Mouse (Mus musculus) thymus, postnatal 0 days (tissue): ENCODE measurements around the gene Nfyb. TPM values are rescaled to one million over a fixed set of nuclear protein-coding genes. Genes with fewer than 3 reads are reported as not detected.
A peak's percentile ranks its signal among the peaks of the same experiment; 100 is the strongest.

Experiments
- DNase-seq: peaks from one replicate; pipeline ENCODE4 v3.0.0-alpha.2; 2015; ENCODE audit warnings: low spot score
- polyA plus RNA-seq: library from polyadenylated mRNA; unstranded; fragments of >200 nt; fragmentation: Nextera tagmentation; extraction: Ambion mirVana; gene quantifications from 2 replicates; pipeline ENCODE4 v1.2.1, GENCODE M21; 2015

Nfyb gene
- polyA plus RNA-seq, 1 experiment from 2014 or later: 76.8 TPM

GRCm38 (mm10) chr10:82779831-82780230 is 15.9 kb upstream of the Nfyb start:
- no peak for DNase-seq

DNA sequence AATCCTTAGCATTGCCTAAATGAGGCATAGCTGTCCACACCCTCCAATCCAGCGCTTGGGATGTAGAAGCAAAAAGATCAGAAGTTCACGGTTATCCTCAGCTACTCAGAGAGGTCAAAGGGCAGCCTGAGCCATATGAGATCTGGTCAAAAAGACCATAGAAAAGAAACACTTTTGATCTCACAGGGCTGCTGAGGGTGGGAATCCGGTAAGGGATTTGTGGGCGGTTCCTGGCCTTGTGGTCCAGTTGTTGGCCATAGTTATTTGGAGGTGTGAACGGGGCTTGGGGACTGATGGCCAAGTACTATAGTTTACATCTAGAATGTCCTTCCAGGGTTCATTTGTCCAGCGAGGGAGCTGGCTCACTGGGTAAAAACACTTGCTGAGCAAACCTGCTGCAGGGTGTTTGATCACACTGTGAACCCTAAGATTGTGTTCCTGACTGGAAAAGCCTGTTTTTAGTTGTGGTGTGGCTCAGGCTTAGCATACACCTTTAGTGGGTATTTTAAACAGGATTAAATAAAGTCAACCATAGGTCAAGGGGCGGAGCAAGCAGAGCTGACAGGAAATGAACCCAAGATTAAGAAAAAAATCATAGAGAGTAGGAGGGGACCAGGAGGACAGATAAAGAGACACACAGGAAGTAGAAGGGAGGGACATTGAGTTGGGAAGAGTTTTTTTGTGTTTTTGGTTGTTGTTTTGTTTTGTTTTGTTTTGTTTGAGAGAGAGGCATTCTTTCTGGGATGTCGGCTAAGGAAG is 15.0 kb upstream of the Nfyb start:
- DNase-seq: no peak

GRCm38 (mm10) chr10:82777886-82778285 is 13.9 kb upstream of the Nfyb start:
- peak; percentile 6 for DNase-seq

DNA sequence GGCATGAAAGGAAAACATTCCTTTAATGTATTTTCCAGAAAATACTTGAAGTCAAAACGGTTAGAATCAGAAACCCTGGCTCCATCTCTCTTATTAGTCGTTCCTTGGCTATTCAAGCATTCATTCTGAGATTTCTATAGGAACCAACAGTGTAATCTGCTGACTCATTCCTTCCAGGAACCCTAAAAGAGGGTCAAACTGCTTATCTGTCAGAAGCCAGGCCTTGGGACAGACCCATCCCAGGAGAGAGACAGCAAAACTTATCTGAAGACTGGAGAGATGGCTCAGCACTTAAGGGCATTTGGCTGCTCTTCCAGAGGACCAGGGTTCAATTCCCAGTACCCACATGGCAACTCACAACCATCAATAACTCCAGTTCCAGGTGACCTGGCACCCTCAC is 13.1 kb upstream of the Nfyb start:
- DNase-seq: no peak

GRCm38 (mm10) chr10:82774841-82775240 is 10.9 kb upstream of the Nfyb start:
- DNase-seq: no peak

- DNase-seq: no peak
Observed at GRCm38 (mm10) chr10:82771595-82772170, 7.7 kb upstream of the Nfyb start.

DNA sequence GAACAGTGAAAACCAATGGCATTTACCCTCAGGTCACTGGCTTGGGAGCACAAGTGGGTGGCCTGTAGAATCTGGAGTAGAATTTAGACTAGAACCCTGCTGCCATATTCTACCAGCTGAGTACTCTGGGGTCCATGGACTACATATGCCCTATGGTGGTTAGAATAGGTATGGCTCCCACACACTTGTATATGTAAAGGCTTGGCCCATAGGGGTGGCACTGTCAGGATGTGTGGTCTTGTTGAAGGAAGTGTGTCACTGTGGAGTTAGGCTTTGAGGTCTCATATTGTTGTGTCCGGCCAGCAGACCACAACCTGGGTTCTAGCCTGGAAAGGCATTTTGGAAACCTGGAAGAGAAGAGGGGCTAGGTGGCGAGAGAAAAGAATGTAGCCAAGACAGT is 6.8 kb upstream of the Nfyb start:
- no peak for DNase-seq

DNA sequence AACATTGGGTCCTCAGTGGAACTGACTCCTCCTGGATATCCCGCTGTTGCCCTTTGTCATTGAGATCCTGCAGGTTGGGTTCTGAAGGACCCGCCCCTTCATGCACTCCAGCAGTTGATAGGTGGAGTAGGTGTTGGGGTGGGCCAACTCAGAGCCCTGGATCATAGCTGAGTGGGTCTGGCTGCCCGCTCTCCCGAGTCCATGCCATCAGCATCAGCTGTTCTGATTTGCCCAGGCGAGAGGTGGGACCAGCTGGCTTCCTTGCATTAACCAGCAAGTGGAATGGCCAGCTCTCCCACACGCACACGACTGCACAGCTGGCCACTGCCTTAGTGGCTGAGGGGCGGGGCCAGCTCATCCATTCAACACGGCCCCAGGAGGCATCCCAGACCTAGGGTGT is 5.0 kb upstream of the Nfyb start:
- DNase-seq: no peak

- peak; percentile 57 for DNase-seq
Observed at GRCm38 (mm10) chr10:82762756-82763681, 925 bp downstream of the Nfyb start.

DNA sequence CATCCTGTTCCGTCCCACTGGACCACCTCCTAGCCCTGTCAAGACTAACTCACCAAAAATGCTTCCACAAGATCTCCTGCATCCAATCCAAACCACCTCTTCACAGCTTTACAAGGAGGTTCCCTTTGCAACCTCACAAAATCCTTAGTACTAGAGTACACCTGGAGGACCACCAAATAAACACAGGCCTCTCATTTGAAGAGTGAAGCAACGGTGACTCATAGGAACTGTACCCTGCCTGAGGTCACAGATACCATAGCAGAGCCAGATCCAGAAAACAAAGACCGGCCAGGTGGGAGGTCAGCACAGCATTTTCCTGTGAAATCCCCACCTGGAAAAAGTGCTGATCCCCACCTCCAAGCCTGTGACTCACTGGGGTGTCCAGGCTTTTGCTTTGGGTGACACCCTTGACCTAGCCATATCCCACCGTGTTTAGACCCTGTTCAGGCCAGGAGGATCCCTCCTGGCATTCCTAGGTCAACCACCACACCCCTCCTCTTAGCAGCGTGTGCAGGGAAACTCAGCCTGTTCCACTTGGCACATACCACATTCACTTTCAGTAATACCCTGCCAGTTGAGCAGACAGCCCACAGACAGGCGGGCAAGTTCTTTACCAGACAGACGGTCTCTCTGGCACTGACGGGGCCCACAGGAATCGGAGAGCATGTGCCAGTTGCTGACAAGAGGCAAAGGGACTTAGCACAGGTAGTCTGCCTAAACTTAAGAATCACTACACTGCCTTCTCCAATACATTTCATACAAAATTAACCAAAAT is 2.7 kb downstream of the Nfyb start:
- no peak for DNase-seq

DNA sequence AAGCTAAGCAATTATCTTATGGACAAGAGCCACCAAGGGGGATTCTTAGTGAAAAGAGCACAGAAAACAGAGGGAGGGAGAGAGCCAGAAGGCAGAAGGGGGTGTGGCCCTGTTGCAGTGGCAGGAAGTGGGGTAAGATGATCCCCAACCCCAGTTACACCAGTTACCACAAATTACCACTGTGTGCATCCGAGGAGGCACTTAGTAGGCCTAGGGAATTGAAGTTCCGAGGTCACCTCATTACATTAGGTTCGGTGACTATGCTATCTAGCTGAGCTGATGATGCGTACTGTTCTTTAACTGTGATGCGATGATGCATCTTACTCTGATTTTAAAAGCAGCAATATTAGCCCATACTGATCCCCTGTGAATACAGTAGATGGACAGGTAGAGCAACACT is 4.2 kb downstream of the Nfyb start:
- no peak for DNase-seq

DNA sequence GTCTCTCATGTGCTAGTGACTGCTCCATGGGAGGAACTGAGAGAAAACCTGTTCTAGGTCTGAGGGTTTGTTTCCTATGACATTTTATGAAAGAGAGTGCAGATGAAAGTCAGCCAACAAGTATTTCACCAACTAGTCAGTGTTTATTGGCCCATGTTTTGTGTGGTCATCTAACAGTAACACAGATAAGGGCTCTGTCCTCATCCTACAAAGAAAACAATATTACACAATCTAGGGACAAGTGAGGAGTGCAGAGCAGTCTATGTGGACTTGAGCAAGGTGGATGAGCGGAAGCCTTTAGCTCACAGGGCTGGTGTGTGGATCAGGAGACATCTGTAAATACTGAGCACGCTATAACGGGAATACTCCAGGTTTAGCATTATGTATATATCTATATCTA is 5.1 kb downstream of the Nfyb start:
- no peak for DNase-seq

DNA sequence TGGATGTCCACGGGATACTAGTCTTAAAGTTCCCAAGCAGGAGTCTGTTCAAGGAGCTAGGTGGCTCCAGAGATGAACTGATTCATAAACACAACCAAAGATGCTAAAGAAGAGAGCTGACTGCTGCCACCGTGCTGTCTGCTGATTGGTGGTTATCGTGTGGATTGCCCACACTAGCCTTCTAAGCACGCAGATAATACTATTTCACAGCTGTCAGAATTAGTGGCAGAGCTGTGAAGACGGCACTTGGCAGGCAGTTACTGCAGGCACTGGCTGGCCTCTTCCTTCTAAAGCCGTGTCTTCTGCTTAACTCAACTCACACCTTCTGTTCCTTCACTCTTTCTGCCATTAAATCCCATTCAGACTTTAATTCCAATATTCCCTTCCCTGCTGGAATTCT is 5.6 kb downstream of the Nfyb start:
- DNase-seq: no peak

DNA sequence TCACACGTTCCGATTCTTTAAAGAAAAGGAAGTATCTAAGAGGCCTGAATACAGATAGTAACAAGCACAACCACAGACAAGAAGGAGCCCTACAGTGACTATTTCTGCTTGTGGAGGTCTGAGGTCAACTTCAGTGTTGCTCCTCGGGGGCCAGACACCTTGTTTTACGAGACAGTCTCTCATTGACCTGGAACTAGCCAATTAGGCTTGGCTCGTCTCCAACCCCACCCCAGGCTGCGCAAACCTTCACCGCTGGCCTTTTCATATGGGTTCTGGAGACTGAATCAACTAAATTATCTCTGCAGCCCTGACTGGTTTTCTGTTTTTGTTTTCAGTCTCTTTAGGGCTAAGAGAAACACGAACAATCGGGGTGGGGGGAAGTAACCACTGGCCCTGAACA is 6.6 kb downstream of the Nfyb start:
- DNase-seq: no peak

DNA sequence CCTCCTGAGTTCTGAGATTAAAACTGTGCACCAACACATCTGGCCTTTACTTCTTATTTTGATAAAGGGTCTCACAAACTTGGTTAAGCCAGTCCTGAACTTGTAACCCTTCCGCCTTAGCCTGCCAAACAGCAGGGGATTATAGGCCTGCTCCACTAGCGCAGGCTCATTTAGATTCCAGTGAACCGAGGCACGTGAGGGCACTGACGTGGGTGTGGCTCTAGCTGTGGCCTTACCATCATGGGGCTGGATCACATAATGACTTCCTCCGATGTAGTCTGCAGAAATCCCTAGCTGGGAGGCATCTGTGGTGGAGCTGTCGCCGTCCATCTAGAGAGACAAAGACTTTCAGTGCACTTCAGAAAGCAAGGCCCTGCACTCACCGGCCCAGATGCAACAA is 7.5 kb downstream of the Nfyb start:
- DNase-seq: no peak

GRCm38 (mm10) chr10:82755213-82755890 is 8.6 kb downstream of the Nfyb start:
- no peak for DNase-seq

DNA sequence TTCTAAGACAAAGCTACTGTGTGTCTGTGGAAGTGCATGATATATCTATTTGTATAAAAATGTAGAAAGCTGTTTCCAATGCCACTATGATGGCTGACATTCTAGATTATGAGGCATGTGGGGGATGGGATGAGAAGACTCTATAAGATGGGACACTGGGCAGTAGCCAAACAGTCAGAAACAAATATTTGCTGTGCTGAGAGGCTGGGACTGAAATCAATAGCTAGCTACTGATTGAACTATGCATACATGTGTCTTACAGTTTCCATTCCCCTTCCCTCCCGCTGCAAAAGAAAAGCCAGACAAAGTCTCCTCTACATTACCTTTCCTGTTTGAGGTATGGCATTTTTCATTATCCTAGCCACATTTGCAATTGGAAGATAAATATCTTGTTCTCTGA is 9.3 kb downstream of the Nfyb start:
- DNase-seq: no peak

DNA sequence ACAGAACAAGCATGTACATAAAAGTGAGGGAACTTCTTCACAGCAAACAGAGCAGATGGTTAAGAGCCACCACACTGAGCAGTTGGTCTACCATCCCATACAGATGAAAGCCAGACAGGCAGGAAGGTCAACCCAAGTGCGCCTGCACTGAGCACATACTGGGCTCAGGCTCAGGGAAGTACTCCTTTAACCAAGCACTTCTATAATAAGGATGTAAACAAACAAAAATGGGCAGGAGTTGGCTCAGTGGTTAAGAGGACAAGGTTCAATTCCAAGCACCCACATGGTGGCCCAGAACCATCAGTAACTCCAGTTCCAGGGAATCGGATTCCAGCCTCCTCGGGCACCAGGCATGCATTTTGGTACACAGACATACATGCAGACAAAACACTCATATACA is 11.0 kb downstream of the Nfyb start:
- no peak for DNase-seq

- no peak for DNase-seq
Observed at GRCm38 (mm10) chr10:82750778-82751177, 13.2 kb downstream of the Nfyb start.

- no peak for DNase-seq
Observed at GRCm38 (mm10) chr10:82746988-82747850, 16.7 kb downstream of the Nfyb start.
